Mouse (Mus musculus) ES-E14 (cell line): ENCODE results near the gene Trmt44. TPM values are rescaled to one million over a fixed set of nuclear protein-coding genes. Genes with fewer than 3 reads are reported as not detected.

Source experiments
- DNase-seq: peaks from one replicate; pipeline ENCODE4 v3.0.0-alpha.2; 2013; ENCODE audit warnings: low read depth, low spot score
- H3K27ac ChIP-seq: 2 replicates; pipeline ENCODE4 v1.5.1; 2012; ENCODE audit warnings: low read depth, mild to moderate bottlenecking, low read length, moderate library complexity, mixed read lengths; ENCODE audit not compliant: poor library complexity, insufficient read depth, severe bottlenecking
- H3K36me3 ChIP-seq: 2 replicates; pipeline ENCODE4 v1.6.1; 2012; ENCODE audit warnings: mild to moderate bottlenecking, low read length, moderate library complexity, mixed read lengths; ENCODE audit not compliant: control insufficient read depth, poor library complexity, insufficient read depth, severe bottlenecking
- H3K4me1 ChIP-seq, 2 experiments: fragments of 150-350 bp in 1 of 2; sonication (generic) in 1 of 2; 2 replicates each; pipeline ENCODE4 v1.6.1; 2012; ENCODE audit warnings: low read length in 2 of 2, mild to moderate bottlenecking in 1 of 2, mixed read lengths in 1 of 2; ENCODE audit not compliant: control insufficient read depth in 2 of 2, insufficient read depth in 2 of 2, poor library complexity in 1 of 2
- H3K4me3 ChIP-seq, 2 experiments: fragments of 150-350 bp in 1 of 2; sonication (generic) in 1 of 2; 2 replicates each; pipeline ENCODE4 v1.5.1; 2012; ENCODE audit warnings: low read length in 2 of 2, low read depth in 1 of 2, mild to moderate bottlenecking in 1 of 2, mixed read lengths in 1 of 2; ENCODE audit not compliant: insufficient read depth in 1 of 2, poor library complexity in 1 of 2, severe bottlenecking in 1 of 2
- H3K9ac ChIP-seq: 2 replicates; pipeline ENCODE4 v1.6.1; 2012; ENCODE audit warnings: low read depth, mild to moderate bottlenecking, low read length, mixed read lengths; ENCODE audit not compliant: poor library complexity, insufficient read depth, severe bottlenecking
- H3K9me3 ChIP-seq: fragments of 150-350 bp; sonication (generic); 2 replicates; pipeline ENCODE4 v1.6.1; 2012; ENCODE audit warnings: low read depth, mild to moderate bottlenecking, low read length; ENCODE audit not compliant: control insufficient read depth, insufficient read depth
- CHD2 ChIP-seq: IDR thresholded peaks from 2 replicates; pipeline ENCODE4 v1.6.1; 2014; ENCODE audit warnings: mild to moderate bottlenecking, low read depth, low read length, inconsistent platforms
- HCFC1 ChIP-seq: IDR thresholded peaks from 2 replicates; pipeline ENCODE4 v1.6.1; 2012; ENCODE audit warnings: low read length, inconsistent platforms, borderline replicate concordance; ENCODE audit not compliant: insufficient read depth
- MAFK ChIP-seq: IDR thresholded peaks from 2 replicates; pipeline ENCODE4 v1.6.1; 2014; ENCODE audit warnings: mild to moderate bottlenecking, low read depth, low read length, inconsistent platforms; ENCODE audit not compliant: insufficient read depth
- ZC3H11A ChIP-seq: IDR thresholded peaks from 2 replicates; pipeline ENCODE4 v1.6.1; 2012; ENCODE audit warnings: low read depth, mild to moderate bottlenecking, inconsistent platforms, low read length, borderline replicate concordance
- ZNF384 ChIP-seq: IDR thresholded peaks from 2 replicates; pipeline ENCODE4 v1.6.1; 2012; ENCODE audit warnings: low read depth, low read length, inconsistent platforms
- in situ Hi-C, 2 experiments: fragments of 600-800 bp; cut with MboI; formaldehyde crosslinking; loops; one replicate each; pipeline ENCODE4 v1.15.1; 2025; ENCODE audit warnings: low sequenced_read_pairs in 2 of 2, inconsistent platforms in 1 of 2; ENCODE audit not compliant: unreplicated experiment in 2 of 2
- total RNA-seq: library from RNA; depleted of rRNA; stranded (reverse); fragments of 300-350 nt; gene quantifications from 2 replicates; pipeline ENCODE4 v1.2.3, GENCODE M21; 2012

Gene Trmt44
- total RNA-seq, 1 experiment: 15.1 TPM

DNA sequence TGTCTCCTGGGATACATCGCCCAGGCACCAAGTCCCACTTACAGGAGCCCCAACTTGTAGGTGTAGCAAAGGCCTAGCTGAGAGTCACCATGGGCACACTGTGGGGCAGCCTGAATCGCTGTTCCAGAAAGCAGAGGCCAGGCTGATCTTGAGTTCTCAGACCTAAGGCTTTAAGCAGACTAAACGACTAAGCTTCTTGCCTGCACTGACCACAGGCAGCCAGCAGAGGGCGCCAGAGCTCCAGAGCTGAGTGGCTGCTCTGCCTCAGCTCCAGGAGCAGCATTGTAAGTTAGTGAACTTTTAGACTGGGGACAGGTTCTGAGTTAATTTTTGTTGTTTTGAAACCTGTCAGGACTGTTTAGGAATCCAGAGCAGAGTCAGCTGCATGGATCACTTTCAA, 20.8 kb upstream of the Trmt44 start:
- in situ Hi-C loops: loop anchor here in 1 of 2 experiments (10.0 kb wide), 2 partner anchors 119 to 259 kb away; no protein-coding TSS in a partner anchor
- no peak overlapping the region for H3K9ac ChIP-seq
- peaks cover 3% of the 10 kb centered on the region; the same call in 1 of the 2 replicates for H3K36me3 ChIP-seq
- no peak overlapping the region for H3K27ac ChIP-seq
- peaks cover 0 to 5% of the 10 kb centered on the region in 2 experiments; a peak in 1 of 4 replicates for H3K4me1 ChIP-seq
- H3K9me3 ChIP-seq: no peaks in the 10 kb centered on the region
- TF ChIP-seq ZC3H11A: peak; percentile 95
- no peak for TF ChIP-seq CHD2
- peak; percentile 63 for DNase-seq
- H3K4me3 ChIP-seq: no peak overlapping the region

DNA sequence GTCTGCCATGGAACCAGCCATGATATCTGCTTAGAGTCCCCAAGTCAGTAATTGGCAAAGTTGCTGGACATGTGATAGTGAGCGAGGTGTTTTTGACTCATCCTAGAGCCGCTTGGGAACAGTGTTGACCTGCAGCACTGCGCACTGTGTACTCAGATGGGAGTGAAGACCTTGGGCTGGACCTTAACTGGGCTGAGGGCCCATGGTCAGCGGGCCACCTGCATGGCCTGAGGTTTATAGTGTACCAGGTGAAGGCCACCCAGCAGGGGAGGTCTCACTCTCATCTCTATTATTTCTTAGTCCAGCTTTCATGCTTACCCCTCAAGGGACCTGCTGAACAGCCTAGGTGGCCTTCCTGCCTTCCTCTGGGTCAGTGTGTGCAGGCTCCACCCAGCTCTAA, 19.9 kb upstream of the Trmt44 start:
- peaks cover 3% of the 10 kb centered on the region; the same call in 1 of the 2 replicates for H3K36me3 ChIP-seq
- no peak overlapping the region for H3K27ac ChIP-seq
- no peak for DNase-seq
- H3K4me1 ChIP-seq: peaks cover 0 to 5% of the 10 kb centered on the region in 2 experiments; a peak in 1 of 4 replicates
- TF ChIP-seq ZC3H11A (no peak), HCFC1 (no peak), MAFK (no peak), CHD2 (no peak), ZNF384 (no peak)
- no peak overlapping the region for H3K4me3 ChIP-seq
- in situ Hi-C loops: loop anchor here in 1 of 2 experiments (10.0 kb wide), 2 partner anchors 120 to 260 kb away; no protein-coding TSS in a partner anchor
- no peak overlapping the region for H3K9ac ChIP-seq
- H3K9me3 ChIP-seq: no peaks in the 10 kb centered on the region

DNA sequence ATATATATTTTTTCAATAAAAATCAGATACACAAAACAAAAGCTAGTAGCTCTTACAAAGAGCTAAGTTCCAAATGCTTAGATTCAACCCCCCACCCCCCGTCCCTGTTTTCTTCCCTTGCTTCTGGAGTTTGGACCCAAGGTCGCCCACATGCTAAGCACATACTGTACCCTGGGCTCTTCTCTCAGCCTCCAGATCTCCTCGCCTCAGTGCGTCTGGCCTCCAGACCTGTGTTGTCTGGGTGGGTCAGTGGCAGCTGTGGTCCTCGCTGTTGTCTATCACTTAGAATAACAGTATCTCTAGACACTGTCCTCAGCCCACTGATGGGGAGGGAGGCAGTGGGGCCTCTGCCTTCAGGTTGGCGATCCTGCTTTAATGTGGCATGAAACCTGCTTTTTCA, 18.4 kb upstream of the Trmt44 start:
- Histone ChIP-seq H3K4me1 (peaks cover 0 to 5% of the 10 kb centered on the region in 2 experiments; a peak in 1 of 4 replicates), H3K36me3 (peaks cover 2% of the 10 kb centered on the region; the same call in 1 of the 2 replicates), H3K27ac (no peak overlapping the region), H3K9ac (no peak overlapping the region), H3K9me3 (no peaks in the 10 kb centered on the region), H3K4me3 (no peak overlapping the region)
- no peak for DNase-seq
- in situ Hi-C loops: loop anchor here in 1 of 2 experiments (10.0 kb wide), 2 partner anchors 122 to 262 kb away; no protein-coding TSS in a partner anchor
- no peak for TF ChIP-seq MAFK
- no peak for TF ChIP-seq ZC3H11A
- no peak for TF ChIP-seq HCFC1
- no peak for TF ChIP-seq ZNF384

DNA sequence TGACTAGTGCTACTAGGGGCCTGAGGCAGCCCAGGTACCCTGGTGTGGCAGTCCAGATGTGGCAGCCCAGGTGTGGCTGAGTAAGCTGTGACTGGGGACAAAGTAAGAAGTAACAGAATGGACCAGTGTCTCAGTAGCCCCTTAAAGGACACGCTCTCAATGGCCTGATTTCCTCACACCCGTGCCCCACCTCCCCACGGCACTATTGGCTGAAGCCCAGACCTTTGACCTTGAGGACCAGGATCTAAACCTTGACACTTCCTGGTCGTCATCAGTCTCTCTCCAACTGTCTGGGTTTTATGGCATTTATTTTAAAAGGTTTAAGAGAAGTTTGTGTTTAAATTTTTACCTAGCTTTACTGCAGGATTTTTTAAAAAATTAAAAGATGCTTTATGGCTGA, 18.0 kb upstream of the Trmt44 start:
- TF ChIP-seq ZC3H11A (no peak), ZNF384 (no peak), MAFK (no peak), CHD2 (no peak), HCFC1 (no peak)
- H3K36me3 ChIP-seq: peaks cover 2% of the 10 kb centered on the region; the same call in 1 of the 2 replicates
- H3K9me3 ChIP-seq: no peaks in the 10 kb centered on the region
- DNase-seq: no peak
- in situ Hi-C loops: loop anchor here in 1 of 2 experiments (10.0 kb wide), 2 partner anchors 122 to 262 kb away; no protein-coding TSS in a partner anchor
- H3K9ac ChIP-seq: no peak overlapping the region
- H3K4me3 ChIP-seq: no peak overlapping the region
- no peak overlapping the region for H3K27ac ChIP-seq
- peaks cover 0 to 5% of the 10 kb centered on the region in 2 experiments; a peak in 1 of 4 replicates for H3K4me1 ChIP-seq
